Mouse (Mus musculus) brain, embryonic 14.5 days (tissue): Measurements from ENCODE around the gene Tigit. TPM values are rescaled to one million over a fixed set of nuclear protein-coding genes. Genes with fewer than 3 reads are reported as not detected.

Experiments used
- DNase-seq: peaks from one replicate; pipeline ENCODE4 v3.0.0-alpha.2; 2011; ENCODE audit warnings: low read depth
- CTCF ChIP-seq: fragments of 200-500 bp; IDR thresholded peaks from 2 replicates; pipeline ENCODE4 v1.5.1; 2012; ENCODE audit warnings: inconsistent platforms, mild to moderate bottlenecking, moderate library complexity, borderline replicate concordance; ENCODE audit not compliant: insufficient read depth, insufficient read length; ENCODE audit errors: extremely low read depth
- POLR2A ChIP-seq: fragments of 200-500 bp; IDR thresholded peaks from 2 replicates; pipeline ENCODE4 v1.6.1; 2012; ENCODE audit warnings: mild to moderate bottlenecking, inconsistent platforms, borderline replicate concordance; ENCODE audit not compliant: poor library complexity, insufficient read depth, insufficient read length, severe bottlenecking; ENCODE audit errors: extremely low read depth
- polyA plus RNA-seq: library from polyadenylated mRNA; depleted of rRNA; stranded (reverse); fragments of >200 nt; gene quantifications from 2 replicates; pipeline ENCODE4 v1.2.3, GENCODE M21; 2012

The Tigit gene
- polyA plus RNA-seq, 1 experiment, result not detected

GRCm38 (mm10) chr16:43697772-43698171, 33.8 kb upstream of the Tigit start:
- TF ChIP-seq CTCF (no peak), POLR2A (no peak)
- DNase-seq, result no peak

- DNase-seq, result no peak
Measured at GRCm38 (mm10) chr16:43695852-43696251, 31.9 kb upstream of the Tigit start.

GRCm38 (mm10) chr16:43694104-43694503, 30.2 kb upstream of the Tigit start:
- no peak for DNase-seq
- no peak for TF ChIP-seq CTCF
- TF ChIP-seq POLR2A, result no peak

More at GRCm38 (mm10) chr16:43695852-43696251, 31.9 kb upstream of the Tigit start:
- TF ChIP-seq POLR2A (no peak), CTCF (no peak)

DNA sequence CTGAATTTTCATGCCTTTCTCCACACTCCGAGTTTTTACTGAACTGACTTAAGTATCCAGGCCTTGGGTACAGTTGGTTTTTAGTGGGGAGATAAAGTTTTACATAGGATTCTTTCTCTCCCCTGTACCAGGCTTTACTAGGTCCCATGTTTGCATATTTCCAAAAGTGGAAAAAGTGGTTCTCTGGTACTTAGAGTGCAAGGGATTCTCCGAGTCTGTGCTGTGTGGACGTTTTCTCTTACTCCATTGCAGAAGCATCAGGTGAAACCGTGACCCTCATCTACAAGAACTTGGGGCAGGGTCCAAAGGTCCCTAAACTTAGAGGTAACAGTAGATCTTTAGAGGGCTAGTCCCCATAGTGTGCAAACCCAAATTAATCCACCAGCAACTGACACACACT, 28.7 kb upstream of the Tigit start:
- DNase-seq, result no peak
- TF ChIP-seq POLR2A, result no peak
- no peak for TF ChIP-seq CTCF

DNA sequence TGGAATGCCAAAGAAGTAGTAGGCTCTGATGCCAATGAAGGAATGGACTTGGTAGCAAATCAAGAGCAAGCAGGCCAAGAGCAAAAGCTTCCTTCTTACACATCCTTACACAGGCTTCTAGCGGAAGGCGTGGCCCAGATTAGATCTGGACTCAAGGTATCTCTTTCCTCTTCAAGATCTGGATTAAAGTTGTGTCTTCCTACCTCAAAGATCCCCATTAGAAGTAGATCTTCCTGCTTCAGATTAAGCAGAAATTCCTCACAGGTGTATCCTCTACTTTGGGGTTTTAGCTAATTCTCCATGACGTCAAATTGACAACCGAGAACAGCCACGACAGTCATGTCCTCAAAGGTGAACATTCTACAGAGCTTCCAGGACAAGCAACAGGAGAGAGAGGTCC, 27.8 kb upstream of the Tigit start:
- DNase-seq, result no peak
- no peak for TF ChIP-seq CTCF
- no peak for TF ChIP-seq POLR2A

- TF ChIP-seq CTCF (no peak), POLR2A (no peak)
- DNase-seq, result no peak
Measured at GRCm38 (mm10) chr16:43690912-43691311, 27.0 kb upstream of the Tigit start.

- DNase-seq, result no peak
- TF ChIP-seq CTCF, result no peak
- no peak for TF ChIP-seq POLR2A
Measured at GRCm38 (mm10) chr16:43690211-43690690, 26.3 kb upstream of the Tigit start.

- DNase-seq, result no peak
- no peak for TF ChIP-seq CTCF
- TF ChIP-seq POLR2A, result no peak
Measured at GRCm38 (mm10) chr16:43687968-43688367, 24.0 kb upstream of the Tigit start.

GRCm38 (mm10) chr16:43674400-43674799, 10.5 kb upstream of the Tigit start:
- no peak for DNase-seq
- TF ChIP-seq POLR2A (no peak), CTCF (no peak)

- TF ChIP-seq POLR2A, result no peak
- TF ChIP-seq CTCF, result no peak
- DNase-seq, result no peak
Measured at GRCm38 (mm10) chr16:43672697-43673096, 8.8 kb upstream of the Tigit start.

DNA sequence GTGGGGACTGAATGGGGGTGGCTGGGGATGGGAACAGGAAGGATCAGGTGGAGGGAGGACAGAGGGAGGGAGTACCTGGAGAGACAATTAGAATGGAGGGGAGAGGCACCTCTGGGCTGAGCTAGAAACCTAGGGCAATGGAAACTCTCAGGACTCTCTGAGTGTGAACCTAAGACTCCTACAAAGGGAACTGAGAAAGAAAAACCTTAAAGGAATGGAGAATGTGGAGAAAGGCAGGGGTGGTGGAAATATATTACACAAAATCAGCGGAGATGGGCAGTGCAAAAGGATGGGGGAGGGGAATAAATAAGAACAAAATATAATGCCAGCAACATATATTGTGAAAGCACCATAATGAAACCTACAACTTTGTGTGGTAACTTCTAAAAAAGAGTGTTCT, 8.0 kb upstream of the Tigit start:
- DNase-seq, result no peak
- no peak for TF ChIP-seq POLR2A

GRCm38 (mm10) chr16:43668294-43668693, 4.3 kb upstream of the Tigit start:
- no peak for TF ChIP-seq CTCF
- no peak for TF ChIP-seq POLR2A
- no peak for DNase-seq

DNA sequence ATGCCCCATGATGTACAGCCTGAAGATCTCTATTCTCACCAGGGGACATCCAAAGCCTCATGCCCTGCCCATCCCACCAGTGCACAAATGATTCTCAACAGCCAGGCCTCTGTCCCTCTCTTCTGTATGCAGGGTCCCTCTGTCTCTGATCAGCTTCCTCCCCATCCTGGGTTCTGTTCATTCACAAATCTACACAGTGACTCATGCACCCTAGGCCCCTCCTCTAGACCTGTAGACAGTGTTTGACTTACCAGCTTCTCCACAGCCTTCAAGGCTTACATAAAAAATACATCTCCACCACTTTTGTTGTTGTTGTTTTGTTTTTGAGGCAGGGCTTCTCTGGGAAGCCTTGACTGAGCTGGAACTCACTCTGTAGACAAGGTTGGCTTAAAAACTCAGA, 915 bp upstream of the Tigit start:
- DNase-seq, result no peak
- TF ChIP-seq CTCF, result no peak
- TF ChIP-seq POLR2A, result no peak
